Mouse (Mus musculus) C2C12 (cell line): ENCODE data around the gene Sh3kbp1.

Experiments
- CTCF ChIP-seq: IDR thresholded peaks from one replicate; pipeline ENCODE4 v1.5.1; 2011; ENCODE audit not compliant: control insufficient read depth, insufficient read depth, insufficient read length
- FOSL1 ChIP-seq: IDR thresholded peaks from one replicate; pipeline ENCODE4 v1.8.0; 2011; ENCODE audit warnings: mild to moderate bottlenecking, low read length; ENCODE audit not compliant: poor library complexity, insufficient read depth, severe bottlenecking
- USF1 ChIP-seq: IDR thresholded peaks from one replicate; pipeline ENCODE4 v1.6.1; 2011; ENCODE audit warnings: low read depth, mild to moderate bottlenecking, control low read depth, moderate library complexity

GRCm38 (mm10) chrX:159756901-159757821 lies 130.1 kb downstream of the Sh3kbp1 start:
- TF ChIP-seq CTCF (no peak), USF1 (no peak), FOSL1 (no peak)
